Mouse (Mus musculus): ENCODE results near the gene Npb. TPM values are rescaled to one million over a fixed set of nuclear protein-coding genes. Genes with fewer than 3 reads are reported as not detected.
A peak's percentile ranks its signal among the peaks of the same experiment; 100 is the strongest.

The Npb gene
- total and polyA plus RNA-seq, 3 experiments, result 0.27 to 1.7 TPM; not detected in 1

DNA sequence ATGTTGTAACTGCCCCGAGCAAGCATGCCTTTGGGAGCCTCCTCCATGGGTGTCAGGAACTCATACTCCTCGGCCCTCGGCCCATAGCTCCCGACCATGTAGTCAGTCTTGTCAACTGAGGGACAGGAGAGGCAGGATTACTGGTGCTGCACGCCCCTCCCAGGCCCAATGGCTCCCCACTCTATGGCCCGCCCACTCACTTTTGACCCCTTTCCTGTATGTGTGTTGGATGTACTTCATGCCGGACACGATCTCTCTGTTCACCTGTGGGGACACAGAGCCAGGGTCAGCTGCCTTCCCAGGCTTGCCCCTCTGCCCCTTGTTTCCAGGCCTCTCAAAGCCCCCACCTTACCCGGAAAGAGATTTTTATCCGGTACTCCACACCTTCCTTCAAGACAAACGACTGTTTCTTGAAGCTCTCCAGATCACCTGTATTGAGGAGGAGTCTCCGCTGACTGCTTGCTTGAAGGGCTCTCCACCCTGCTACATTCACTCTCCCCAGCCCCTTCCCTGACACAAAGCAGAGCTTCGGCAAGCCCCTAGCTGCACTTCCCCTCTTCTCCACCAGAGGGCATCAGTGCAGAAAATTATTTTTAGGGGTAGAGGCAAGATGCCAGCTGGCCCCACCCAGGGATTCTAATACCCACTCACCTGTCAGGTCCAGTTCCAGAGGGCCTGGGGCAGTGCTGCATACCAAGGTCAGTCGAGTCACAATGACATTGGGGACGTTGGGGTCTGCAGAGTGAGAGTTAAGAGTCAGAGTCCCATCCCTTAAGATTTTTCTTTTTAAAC lies 28.8 kb upstream of the Npb start:
- 0 out of 2 replicates have a peak, but pooled peaks have one; percentile 36 for TF ChIP-seq ZMIZ1 (IDR thresholded peaks at IDR 0.05; ENCODE audit: low read depth, low read length)
- TF ChIP-seq GATA1 (IDR thresholded peaks at IDR 0.05; ENCODE audit: low read depth, low read length), result no peak
- TF ChIP-seq SIN3A (IDR thresholded peaks at IDR 0.05; ENCODE audit: low read length), result peak; percentile 24; the same call in 1 of the 2 replicates
- TF ChIP-seq ELF1 (IDR thresholded peaks at IDR 0.05; ENCODE audit: low read depth, low read length), result 0 out of 2 replicates have a peak, but pooled peaks have one; percentile 4
- no peak for TF ChIP-seq GABPA (IDR thresholded peaks at IDR 0.05; ENCODE audit: low read depth, low read length)
- peak; percentile 26 for TF ChIP-seq RAD21 (IDR thresholded peaks at IDR 0.05; ENCODE audit: low read depth, low read length)
- no peak for TF ChIP-seq TBP (IDR thresholded peaks at IDR 0.05; ENCODE audit: low read depth, low read length)
- TF ChIP-seq HCFC1 (IDR thresholded peaks at IDR 0.05; ENCODE audit: low read depth, low read length), result no peak
- TF ChIP-seq ETS1 (IDR thresholded peaks at IDR 0.05; ENCODE audit: low read depth, low read length), result no peak; the same call in 1 of the 2 replicates
- TF ChIP-seq SMC3 (IDR thresholded peaks at IDR 0.05; ENCODE audit: low read depth, low read length), result peak; percentile 72
- no peak for TF ChIP-seq POLR2A (IDR thresholded peaks at IDR 0.05; ENCODE audit: control insufficient read depth in 1 of 2, insufficient read depth in 1 of 2, low read depth in 1 of 2, low read length in 2 of 2, poor library complexity in 1 of 2)
- TF ChIP-seq RCOR1 (IDR thresholded peaks at IDR 0.05; ENCODE audit: low read depth, low read length), result no peak
- TF ChIP-seq CTCF (IDR thresholded peaks at IDR 0.05 in 2 of 3, conservative IDR thresholded peaks at IDR 0.05 in 1 of 3; ENCODE audit: control insufficient read depth in 1 of 3, insufficient read depth in 1 of 3, low read depth in 2 of 3, low read length in 3 of 3, poor library complexity in 1 of 3, severe bottlenecking in 1 of 3), result peak; percentile 82 to 97 (median 87)
- TF ChIP-seq USF1 (IDR thresholded peaks at IDR 0.05; ENCODE audit: low read depth, low read length), result no peak
- TF ChIP-seq UBTF (IDR thresholded peaks at IDR 0.05; ENCODE audit: borderline replicate concordance, insufficient read depth, low read depth, low read length), result no peak
- Histone ChIP-seq H3K36me3 (ENCODE audit: control insufficient read depth in 1 of 2, insufficient read depth in 2 of 2, low read length in 2 of 2) (peaks cover 4 to 19% of the 10 kb centered on the region in 2 experiments; a peak in 3 of 4 replicates), H3K9me3 (replicated peaks; ENCODE audit: insufficient read depth, low read length) (no peaks in the 10 kb centered on the region), H3K27me3 (ENCODE audit: control insufficient read depth in 1 of 2, insufficient read depth in 2 of 2, low read length in 2 of 2) (no peaks in the 10 kb centered on the region), H3K4me1 (ENCODE audit: control insufficient read depth in 1 of 2, insufficient read depth in 2 of 2, low read length in 2 of 2) (peaks cover 7 to 20% of the 10 kb centered on the region in 2 experiments), H3K9ac (ENCODE audit: control insufficient read depth, low read depth, low read length, poor library complexity, severe bottlenecking) (peak overlapping the region; percentile 84), H3K4me3 (ENCODE audit: control insufficient read depth in 1 of 2, insufficient read depth in 1 of 2, low read depth in 2 of 2, low read length in 2 of 2) (peak overlapping the region; percentile 76 to 94; a peak in 3 of 4 replicates), H3K27ac (ENCODE audit: control insufficient read depth, low read depth, low read length) (no peak overlapping the region), H3K79me2 (ENCODE audit: control insufficient read depth, insufficient read depth, low read length, poor library complexity) (peaks cover 37% of the 10 kb centered on the region)
- peak; percentile 80 for DNase-seq (ENCODE audit: low read depth, low spot score)

DNA sequence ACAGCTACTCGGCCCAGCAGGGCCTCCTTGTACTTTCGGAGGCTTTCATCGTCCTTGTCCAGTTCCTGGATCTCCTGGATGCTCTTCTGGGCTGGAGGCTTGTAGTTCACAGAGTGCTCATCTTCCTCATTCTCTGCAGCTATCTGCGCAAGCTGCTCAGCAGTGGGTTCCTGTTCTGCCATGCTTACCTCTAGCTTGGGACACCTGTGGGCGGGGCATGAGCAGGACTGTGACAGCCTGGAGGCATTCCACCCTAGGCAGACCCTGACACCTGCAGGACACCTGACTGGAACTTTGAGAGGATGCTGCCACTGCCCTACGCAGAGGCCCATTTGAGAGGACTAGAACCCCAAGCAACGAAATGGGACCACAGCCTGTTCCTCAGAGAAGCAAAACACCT lies 28.1 kb upstream of the Npb start:
- peaks cover 4 to 12% of the 10 kb centered on the region in 2 experiments; a peak in 3 of 4 replicates for H3K36me3 ChIP-seq (ENCODE audit: control insufficient read depth in 1 of 2, insufficient read depth in 2 of 2, low read length in 2 of 2)

More for the DNA sequence above, 28.1 kb upstream of the Npb start:
- DNase-seq (ENCODE audit: low read depth, low spot score), result peak; percentile 82
- peak overlapping the region; percentile 76 to 94 for H3K4me3 ChIP-seq (ENCODE audit: control insufficient read depth in 1 of 2, insufficient read depth in 1 of 2, low read depth in 2 of 2, low read length in 2 of 2)
- peaks cover 5 to 18% of the 10 kb centered on the region in 2 experiments for H3K4me1 ChIP-seq (ENCODE audit: control insufficient read depth in 1 of 2, insufficient read depth in 2 of 2, low read length in 2 of 2)
- 0 out of 2 replicates have a peak, but pooled peaks have one; percentile 15 for TF ChIP-seq TAL1 (IDR thresholded peaks at IDR 0.05; ENCODE audit: low read length)
- 0 out of 2 replicates have a peak, but pooled peaks have one; percentile 12 for TF ChIP-seq ELF1 (IDR thresholded peaks at IDR 0.05; ENCODE audit: low read depth, low read length)
- TF ChIP-seq MXI1 (IDR thresholded peaks at IDR 0.05; ENCODE audit: low read depth, low read length), result peak; percentile 42; the same call in 1 of the 2 replicates
- peak; percentile 62; the same call in 1 of the 2 replicates for TF ChIP-seq NRF1 (IDR thresholded peaks at IDR 0.05; ENCODE audit: insufficient read depth, low read depth, low read length, poor library complexity, severe bottlenecking)
- TF ChIP-seq CHD1 (IDR thresholded peaks at IDR 0.05; ENCODE audit: low read depth, low read length), result no peak
- no peak for TF ChIP-seq ZC3H11A (IDR thresholded peaks at IDR 0.05; ENCODE audit: low read depth, low read length)
- H3K27me3 ChIP-seq (ENCODE audit: control insufficient read depth in 1 of 2, insufficient read depth in 2 of 2, low read length in 2 of 2), result no peaks in the 10 kb centered on the region
- peak overlapping the region; percentile 67 for H3K27ac ChIP-seq (ENCODE audit: control insufficient read depth, low read depth, low read length)
- peaks cover 35% of the 10 kb centered on the region for H3K79me2 ChIP-seq (ENCODE audit: control insufficient read depth, insufficient read depth, low read length, poor library complexity)
- no peaks in the 10 kb centered on the region for H3K9me3 ChIP-seq (replicated peaks; ENCODE audit: insufficient read depth, low read length)
- peak overlapping the region; percentile 84 for H3K9ac ChIP-seq (ENCODE audit: control insufficient read depth, low read depth, low read length, poor library complexity, severe bottlenecking)

Measured in MEL (cell line).